Mouse (Mus musculus): Measurements from ENCODE around the gene 1700061G19Rik.
"Not testable (repeated sequence)": the region's sequence is repeated elsewhere in the genome, so short reads cannot be mapped to it uniquely, and the experiment has no call there.

1700061G19Rik gene

GRCm38 (mm10) chr17:56872512-56872911 lies 2.8 kb upstream of the 1700061G19Rik start:
- DNase-seq = no peak

GRCm38 (mm10) chr17:56874237-56874636 lies 1.0 kb upstream of the 1700061G19Rik start, which contains the start of gene Acsbg2:
Gene Acsbg2 (minus strand): TSS chr17:56874447.
- no peak for DNase-seq

DNA sequence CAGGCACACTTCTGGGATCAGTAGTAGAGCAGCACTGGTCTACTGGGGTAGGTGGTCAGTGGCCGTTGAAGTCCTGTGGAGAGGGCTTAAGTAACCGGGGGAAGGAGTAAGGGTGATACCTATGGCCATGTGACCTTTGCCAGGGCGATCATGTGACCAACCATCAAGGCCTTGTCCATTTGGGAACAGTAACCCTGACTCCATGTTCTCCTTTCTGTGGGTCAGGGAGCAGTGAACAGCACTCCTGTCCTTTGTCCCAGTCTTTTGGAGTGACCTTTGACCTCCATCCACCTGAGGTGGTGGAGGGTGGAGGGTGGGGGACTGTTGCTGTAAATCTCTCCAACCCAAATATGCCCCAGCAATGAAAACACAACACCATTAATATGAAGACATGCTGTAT lies 1.2 kb downstream of the 1700061G19Rik start:
- DNase-seq = no peak

GRCm38 (mm10) chr17:56876981-56877380 lies 1.7 kb downstream of the 1700061G19Rik start:
- no peak for DNase-seq

DNA sequence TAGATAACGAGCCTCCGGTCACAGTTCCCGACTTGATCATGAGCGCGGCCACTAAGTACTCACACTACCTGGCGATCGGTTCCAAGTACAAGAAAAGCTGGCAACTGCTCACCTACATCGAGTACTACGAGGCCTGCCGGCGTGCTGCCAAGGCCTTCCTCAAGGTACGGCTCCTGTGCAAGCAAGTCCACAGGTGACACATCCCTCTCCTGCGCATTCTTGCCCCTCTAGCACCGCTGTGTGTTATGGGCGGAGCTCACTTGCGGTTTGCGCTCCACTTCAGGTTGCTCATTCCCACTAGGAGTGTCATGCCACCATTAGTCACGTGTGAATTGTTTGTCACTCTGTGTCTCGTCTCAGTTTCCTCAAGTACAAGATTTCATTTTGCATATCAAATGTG lies 2.1 kb downstream of the 1700061G19Rik start:
- DNase-seq = no peak

- no peak for DNase-seq
Observed at GRCm38 (mm10) chr17:56883612-56884011, 8.3 kb downstream of the 1700061G19Rik start.

DNA sequence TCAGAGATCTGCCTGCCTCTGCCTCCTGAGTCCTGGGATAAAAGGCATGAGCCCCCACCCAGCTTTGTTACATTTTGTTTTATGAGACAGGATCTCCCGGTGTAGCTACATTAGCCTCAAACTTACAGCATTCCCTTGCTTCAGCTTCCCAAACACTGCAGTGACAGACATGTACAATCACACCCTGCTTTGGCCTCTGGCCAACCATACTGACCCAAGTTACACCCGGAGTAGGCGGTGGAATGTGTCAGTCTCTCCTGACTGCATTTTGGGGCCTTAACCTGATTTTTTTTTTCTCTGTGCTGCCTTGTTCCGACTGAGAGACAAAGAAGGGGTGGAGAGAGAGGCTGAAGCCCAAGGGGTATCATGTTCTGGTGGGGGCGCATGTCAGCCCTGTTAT lies 9.1 kb downstream of the 1700061G19Rik start:
- no peak for DNase-seq

DNA sequence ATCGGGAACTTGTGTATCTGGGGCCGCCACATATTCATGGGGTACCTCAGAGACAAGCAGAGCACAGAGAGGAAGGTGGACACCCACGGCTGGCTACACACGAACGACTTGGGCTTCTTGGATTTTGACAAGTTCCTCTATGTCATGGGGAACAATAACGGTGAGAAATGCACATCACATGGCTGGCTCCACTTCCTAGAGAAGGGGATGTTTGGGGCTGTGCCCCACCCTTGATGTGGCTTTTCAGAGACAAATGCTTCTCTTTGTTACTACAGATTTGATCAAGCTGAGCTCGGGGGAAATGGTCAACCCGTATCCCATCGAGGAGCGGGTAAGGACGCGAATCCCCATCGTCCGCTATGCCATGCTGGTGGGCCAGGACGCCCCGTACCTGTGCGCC lies 9.5 kb downstream of the 1700061G19Rik start:
- no peak for DNase-seq

DNA sequence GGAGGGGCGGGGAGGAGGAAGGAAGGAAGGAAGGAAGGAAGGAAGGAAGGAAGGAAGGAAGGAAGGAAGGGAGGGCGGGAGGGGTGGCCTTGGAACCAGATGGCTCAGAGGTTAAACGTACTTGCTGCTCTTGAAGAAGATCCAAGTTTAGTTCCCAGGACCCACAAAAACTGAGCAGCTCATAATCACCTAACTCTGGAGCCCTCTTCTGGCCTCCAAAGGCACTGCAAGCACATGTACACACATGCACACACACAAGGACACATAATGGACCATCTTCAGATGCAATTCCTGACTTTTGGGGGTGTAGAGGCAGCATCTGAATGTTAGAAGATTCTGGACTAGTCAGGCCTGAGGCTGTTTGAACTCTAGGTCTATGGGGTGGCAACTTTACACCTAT lies 12.8 kb downstream of the 1700061G19Rik start:
- no peak for DNase-seq

DNA sequence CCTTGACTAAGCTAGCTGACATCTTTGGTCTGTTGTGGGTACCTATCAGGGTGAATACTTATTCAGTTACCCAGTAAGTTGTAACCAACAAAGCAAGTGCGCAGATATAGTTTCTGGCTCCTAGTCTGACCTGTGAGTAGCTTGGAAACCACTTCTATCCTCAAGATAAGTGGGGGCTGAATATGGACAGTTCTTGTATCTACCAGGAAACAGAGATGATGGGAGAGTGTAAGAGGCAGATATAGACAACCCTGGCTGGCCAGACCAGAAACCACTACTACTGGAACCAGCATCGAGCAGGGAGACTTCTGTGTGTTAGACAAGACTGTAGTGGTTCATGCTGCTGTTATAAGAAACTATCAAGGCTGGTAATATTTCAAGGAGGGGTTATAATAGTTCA lies 14.7 kb downstream of the 1700061G19Rik start:
- DNase-seq = no peak

DNA sequence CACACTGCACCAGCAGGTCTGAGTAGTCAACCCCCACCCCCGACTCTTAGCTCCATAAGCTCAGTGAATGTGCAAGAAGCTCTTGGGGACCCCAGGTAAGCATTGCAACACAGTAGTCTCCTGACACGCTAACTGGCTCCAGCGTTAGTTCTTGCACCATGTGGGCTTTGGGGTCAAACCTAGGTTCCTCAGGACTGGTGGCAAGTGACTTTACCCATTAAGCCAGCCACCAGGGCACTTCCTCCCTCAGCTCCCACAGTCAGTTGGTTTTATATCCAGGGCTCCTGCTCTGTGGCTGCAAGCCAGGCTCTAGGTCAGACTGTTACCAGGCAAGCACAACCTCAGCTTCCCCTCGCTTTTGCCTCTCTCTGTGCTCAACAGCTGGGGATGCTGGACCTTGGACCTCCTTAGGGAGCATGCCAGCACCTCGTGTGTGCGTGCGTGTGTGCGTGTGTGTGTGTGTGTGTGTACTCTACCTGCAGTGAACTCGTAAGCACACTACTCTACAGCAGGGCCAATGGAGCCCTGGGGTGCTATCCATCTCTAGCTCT lies 20.2 kb downstream of the 1700061G19Rik start:
- no peak for DNase-seq

GRCm38 (mm10) chr17:56896513-56897129 lies 21.3 kb downstream of the 1700061G19Rik start:
- no peak for DNase-seq

GRCm38 (mm10) chr17:56897630-56898195 lies 22.4 kb downstream of the 1700061G19Rik start:
- DNase-seq = peak; percentile 61 to 80

DNA sequence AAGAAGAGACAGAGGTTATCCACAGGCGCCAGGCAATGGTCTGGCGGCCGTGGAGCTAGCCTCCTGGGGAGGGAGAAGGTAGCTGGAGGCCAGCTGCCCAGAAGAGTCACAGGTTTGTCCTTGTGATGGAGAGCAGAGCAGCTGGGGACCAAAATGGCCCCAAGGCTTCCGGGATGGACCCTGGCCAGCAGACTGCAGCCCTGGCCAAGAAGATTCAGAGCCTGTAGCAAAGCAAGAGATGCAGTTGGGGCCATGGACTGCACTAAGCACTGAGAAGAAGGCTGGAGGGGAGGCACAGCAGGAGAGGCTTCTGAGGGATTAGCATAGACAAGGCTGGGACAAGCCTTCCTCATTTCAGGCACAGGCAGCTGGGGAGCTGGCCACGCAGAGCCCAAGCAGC lies 27.4 kb downstream of the 1700061G19Rik start:
- DNase-seq = no peak

DNA sequence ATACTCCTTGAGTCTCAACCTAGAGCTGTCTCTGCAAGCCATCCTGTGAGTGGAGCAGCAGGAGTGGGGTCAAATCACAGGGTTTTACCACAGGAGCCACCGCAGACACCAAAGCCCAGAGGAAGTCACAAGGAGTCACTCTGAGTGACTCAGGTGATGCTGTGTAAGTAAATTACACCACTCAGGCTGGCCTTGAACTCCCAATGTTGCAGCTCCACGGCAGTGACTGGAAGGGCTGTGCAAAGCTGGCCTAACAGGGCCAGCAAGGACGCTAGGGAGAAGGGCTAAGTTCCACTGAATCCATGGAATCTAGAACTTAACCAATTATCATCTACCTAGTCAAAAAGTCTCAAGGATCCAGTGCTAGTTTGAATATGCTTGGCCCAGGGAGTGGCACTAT lies 30.9 kb downstream of the 1700061G19Rik start:
- DNase-seq = no peak

DNA sequence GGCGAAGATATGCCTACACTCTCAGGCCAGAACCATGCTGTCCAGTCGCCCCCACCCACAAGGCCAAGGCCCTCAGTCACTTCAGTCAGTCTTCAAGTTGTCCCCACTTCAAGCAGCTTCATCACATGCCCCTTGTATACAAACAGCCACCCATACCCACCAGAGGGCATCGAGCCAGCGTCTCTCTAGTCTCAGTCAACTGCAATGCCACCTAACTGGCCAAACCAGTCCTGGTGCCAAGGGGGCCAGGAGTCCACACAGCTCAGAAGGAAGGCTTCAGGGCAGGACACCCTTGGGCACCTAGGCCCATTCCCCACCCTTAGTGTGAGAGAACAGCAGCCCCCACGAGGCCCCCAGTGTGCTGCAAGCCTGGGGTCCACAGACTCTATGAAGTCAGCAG lies 31.8 kb downstream of the 1700061G19Rik start:
- no peak for DNase-seq

- DNase-seq = no peak
Observed at GRCm38 (mm10) chr17:56907887-56908286, 32.6 kb downstream of the 1700061G19Rik start.

- DNase-seq = not testable (repeated sequence)
Observed at GRCm38 (mm10) chr17:56909764-56910163, 34.5 kb downstream of the 1700061G19Rik start.

- no peak for DNase-seq
Observed at GRCm38 (mm10) chr17:56913023-56913422, 37.7 kb downstream of the 1700061G19Rik start.

GRCm38 (mm10) chr17:56913444-56913843 lies 38.2 kb downstream of the 1700061G19Rik start:
- DNase-seq = no peak

DNA sequence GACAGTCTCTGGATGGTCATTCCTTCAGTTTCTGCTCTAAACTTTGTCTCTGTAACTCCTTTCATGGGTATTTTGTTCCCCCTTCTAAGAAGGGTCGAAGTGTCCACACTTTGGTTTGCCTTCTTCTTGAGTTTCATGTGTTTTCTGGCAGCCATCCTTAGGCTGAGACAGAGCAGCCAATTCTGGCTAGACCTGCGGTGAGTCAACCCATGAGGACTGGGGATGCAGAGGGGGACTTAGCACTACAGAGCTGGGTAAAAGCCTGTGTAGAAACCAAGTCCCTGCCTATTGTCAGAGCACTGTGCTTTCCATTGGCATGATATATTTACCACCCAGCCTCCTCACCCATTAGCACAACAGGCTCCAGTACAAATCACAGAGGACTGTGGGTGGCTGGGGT lies 41.9 kb downstream of the 1700061G19Rik start:
- no peak for DNase-seq

DNA sequence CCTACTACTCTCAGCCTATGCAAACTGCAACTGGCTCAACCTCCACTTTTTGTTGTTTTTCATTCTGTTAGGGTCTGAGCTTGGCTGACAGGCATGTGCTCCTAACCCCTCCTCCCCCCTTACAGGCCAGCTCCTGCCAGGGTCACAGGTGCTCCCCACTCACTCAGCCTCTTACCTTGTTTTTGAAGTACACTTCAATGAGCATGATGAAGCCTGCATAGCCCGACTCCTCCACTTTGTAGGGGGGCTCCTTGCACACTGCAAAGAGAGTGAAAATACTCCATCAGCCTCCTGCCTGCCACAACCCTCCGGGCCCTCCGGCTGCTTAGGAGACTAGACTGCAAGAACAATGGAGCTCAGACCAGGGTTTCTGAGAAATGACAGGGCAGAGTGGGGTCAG lies 44.4 kb downstream of the 1700061G19Rik start:
- DNase-seq = no peak

GRCm38 (mm10) chr17:56925998-56926397 lies 50.7 kb downstream of the 1700061G19Rik start:
- no peak for DNase-seq

GRCm38 (mm10) chr17:56929101-56929500 lies 53.8 kb downstream of the 1700061G19Rik start:
- DNase-seq = no peak

DNA sequence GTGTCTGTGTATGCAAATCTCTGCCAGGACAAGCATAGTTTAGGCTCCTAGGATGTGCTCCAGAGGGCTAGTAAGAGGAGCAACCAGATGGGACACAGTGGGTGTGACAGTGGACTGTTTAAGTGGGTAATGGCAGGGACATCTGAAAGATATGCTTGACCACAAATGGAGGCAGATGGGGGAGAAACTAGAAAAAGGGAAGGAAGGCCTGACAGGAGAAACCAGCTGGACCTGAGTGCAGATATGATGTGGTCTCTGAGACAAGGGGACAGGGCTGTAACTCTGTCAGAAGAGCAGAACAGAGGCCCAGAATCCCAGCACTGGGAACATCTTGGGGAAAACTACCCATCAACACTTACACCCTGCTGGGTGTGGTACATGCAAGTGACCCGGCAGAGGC lies 54.3 kb downstream of the 1700061G19Rik start:
- DNase-seq = no peak
